Mouse (Mus musculus): ENCODE measurements around the gene Naxe.

GRCm38 (mm10) chr3:88027434-88028186 lies 30.7 kb downstream of the Naxe start, which contains the start of gene Hapln2:
- TF ChIP-seq CTCF (IDR thresholded peaks at IDR 0.05; ENCODE audit: borderline replicate concordance, insufficient read depth, low read depth, low read length), result peak; percentile 20; the same call in 1 of the 2 replicates
- TF ChIP-seq POLR2A (IDR thresholded peaks at IDR 0.05; ENCODE audit: borderline replicate concordance, insufficient read depth, low read length), result no peak

Measured in cerebellum, adult 2 months (tissue).